Mouse (Mus musculus) liver, postnatal 0 days (tissue): Measurements from ENCODE around the gene Akt1s1. TPM values are rescaled to one million over a fixed set of nuclear protein-coding genes. Genes with fewer than 3 reads are reported as not detected.

ENCODE experiments used
- ATAC-seq: fragments of 200-750 bp; cut with Nextera tagmentation; 2 replicates; pipeline ENCODE4 v1.8.0; 2017; ENCODE audit warnings: mild to moderate bottlenecking, moderate library complexity
- DNase-seq: peaks from one replicate; pipeline ENCODE4 v3.0.0-alpha.2; 2016
- H3K27ac ChIP-seq: fragments of 300-500 bp; sonication (generic); 2 replicates; pipeline ENCODE4 v1.5.1; 2014; ENCODE audit warnings: antibody characterized with exemption, moderate library complexity, mild to moderate bottlenecking, low read depth
- H3K27me3 ChIP-seq: fragments of 300-500 bp; sonication (generic); 2 replicates; pipeline ENCODE4 v1.6.1; 2014; ENCODE audit warnings: low read length, control low read depth, mixed read lengths; ENCODE audit not compliant: insufficient read depth
- H3K36me3 ChIP-seq: fragments of 300-500 bp; sonication (generic); replicated peaks from 2 replicates; pipeline ENCODE4 v1.6.1; 2014; ENCODE audit warnings: mild to moderate bottlenecking, control low read depth, low read length, moderate library complexity, mixed read lengths; ENCODE audit not compliant: insufficient read depth
- H3K4me1 ChIP-seq: fragments of 300-500 bp; sonication (generic); 2 replicates; pipeline ENCODE4 v1.6.1; 2014; ENCODE audit warnings: antibody characterized with exemption, mild to moderate bottlenecking, control low read depth; ENCODE audit not compliant: insufficient read depth
- H3K4me2 ChIP-seq: fragments of 300-500 bp; sonication (generic); 2 replicates; pipeline ENCODE4 v1.6.1; 2014; ENCODE audit warnings: low read depth, mild to moderate bottlenecking, low read length, moderate library complexity, mixed read lengths
- H3K4me3 ChIP-seq: fragments of 300-500 bp; sonication (generic); 2 replicates; pipeline ENCODE4 v1.5.1; 2014; ENCODE audit warnings: low read depth, low read length
- H3K9ac ChIP-seq: fragments of 300-500 bp; sonication (generic); replicated peaks from 2 replicates; pipeline ENCODE4 v1.6.1; 2014; ENCODE audit warnings: mild to moderate bottlenecking, moderate library complexity
- H3K9me3 ChIP-seq: fragments of 300-500 bp; sonication (generic); 2 replicates; pipeline ENCODE4 v1.6.1; 2016; ENCODE audit warnings: mild to moderate bottlenecking, control low read depth, low read length, mixed read lengths
- CTCF ChIP-seq: sonication (generic); IDR thresholded peaks from 2 replicates; pipeline ENCODE4 v1.5.1; 2016; ENCODE audit warnings: antibody characterized with exemption, low read depth
- EP300 ChIP-seq: IDR thresholded peaks from 2 replicates; pipeline ENCODE4 v1.6.1; 2016; ENCODE audit warnings: antibody characterized with exemption, low read depth, mild to moderate bottlenecking
- WGBS: fragments of 180-500 bp; shearing (Covaris S2); extraction: QIAGEN DNeasy Blood & Tissue Kit; methylation state at CpG from one replicate; pipeline ENCODE4 v1.1.7; 2014; ENCODE audit not compliant: insufficient replicate concordance; 5-methylcytosine and 5-hydroxymethylcytosine counted together
- polyA plus RNA-seq: library from polyadenylated mRNA; unstranded; fragments of >200 nt; fragmentation: Nextera tagmentation; extraction: Ambion mirVana; gene quantifications from 2 replicates; pipeline ENCODE4 v1.2.1, GENCODE M21; 2015

Akt1s1 gene
- polyA plus RNA-seq, 1 experiment from 2014 or later = 38.6 TPM

DNA sequence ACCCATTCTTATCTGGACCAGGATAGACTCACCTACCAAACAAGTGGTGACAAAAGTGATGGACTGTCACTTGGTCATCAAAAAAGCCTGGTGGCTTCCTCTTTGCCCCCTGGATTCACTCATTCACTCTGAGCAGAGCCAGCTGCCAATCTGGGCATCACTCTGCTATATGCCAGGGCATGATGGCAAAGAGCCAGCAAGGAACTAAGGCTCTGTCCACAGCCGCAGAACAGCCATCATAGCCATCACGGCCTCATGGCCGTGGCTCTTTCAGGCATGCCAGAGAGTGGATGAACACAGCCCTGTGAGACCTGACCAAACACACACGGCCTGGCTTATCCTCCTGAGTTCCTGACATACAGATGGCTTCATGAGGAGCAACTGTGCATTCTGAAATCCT lies 41.9 kb downstream of the Akt1s1 start:
- Histone ChIP-seq H3K4me1 (peaks cover 28% of the 10 kb centered on the region), H3K9me3 (no peaks in the 10 kb centered on the region), H3K27me3 (no peaks in the 10 kb centered on the region), H3K27ac (0 out of 2 replicates have a peak overlapping the region, but pooled peaks have one; percentile 95), H3K9ac (peak overlapping the region; percentile 82; the same call in 1 of the 2 replicates), H3K4me3 (no peak overlapping the region), H3K36me3 (peaks cover 6% of the 10 kb centered on the region; the same call in 1 of the 2 replicates), H3K4me2 (peak overlapping the region; percentile 95)
- no peak for DNase-seq
- TF ChIP-seq CTCF = no peak
- no peak for TF ChIP-seq EP300
- no peak for ATAC-seq
- WGBS = 88% methylated on average over 4 of the region's 4 CpGs

DNA sequence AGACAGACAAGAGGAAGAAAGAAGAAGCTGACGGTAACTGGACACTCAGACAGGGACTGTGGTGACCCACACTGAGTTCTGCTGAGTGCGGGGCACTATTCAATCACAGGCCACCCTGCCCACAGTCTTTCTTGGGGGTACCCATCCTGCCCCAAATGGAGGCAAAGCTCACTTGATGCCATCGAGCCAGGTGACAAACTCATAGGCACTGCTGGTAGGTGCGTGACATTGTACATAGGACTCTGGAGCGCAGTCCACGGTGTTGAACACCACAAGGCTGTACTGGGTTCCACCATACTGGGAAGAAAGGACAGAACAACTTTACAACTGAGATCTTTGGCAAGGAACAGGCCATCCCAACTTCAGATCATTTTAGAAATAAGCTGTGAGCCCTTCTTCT lies 42.8 kb downstream of the Akt1s1 start:
- Histone ChIP-seq H3K27ac (peak overlapping the region; percentile 95), H3K9ac (peak overlapping the region; percentile 82)

DNA sequence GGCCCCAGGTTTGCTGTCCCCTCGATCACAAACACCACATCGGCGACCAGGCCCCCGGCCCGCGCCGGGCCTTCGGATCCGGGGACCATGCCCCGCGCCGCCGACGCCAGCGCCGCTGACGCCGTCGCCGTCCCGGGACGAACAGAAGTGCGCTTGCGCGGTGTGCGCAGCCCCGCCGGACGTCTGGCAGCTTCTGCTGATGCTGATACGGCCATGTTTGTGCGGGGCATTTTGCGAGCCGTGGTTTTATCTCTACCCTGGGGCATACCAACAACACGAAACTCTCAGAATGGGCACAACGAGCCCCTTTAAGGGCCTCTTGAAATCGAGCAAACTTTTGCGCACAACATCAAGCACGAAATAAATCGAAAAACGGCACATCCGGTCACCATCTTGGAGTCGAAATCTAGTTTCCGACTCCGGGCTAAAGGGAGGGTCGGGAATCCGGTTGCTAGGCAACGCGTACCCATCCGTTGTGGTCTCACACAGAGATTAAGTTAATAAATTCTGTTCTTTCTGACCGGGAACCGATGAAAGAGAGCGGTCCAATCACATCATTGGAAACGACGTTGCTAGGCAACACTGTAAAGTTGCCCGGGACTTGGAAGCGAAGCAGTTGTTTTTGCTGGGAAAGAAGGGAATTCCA lies 43.6 kb downstream of the Akt1s1 start, which contains the start of gene Med25:
Gene Med25 (minus strand): TSS at position 437 of the 646 bp plus-strand sequence.
- peak within 1 kb of the TSS; percentile 95 for H3K27ac ChIP-seq
- peak within 1 kb of the TSS; percentile 95 for H3K4me2 ChIP-seq
- peak within 1 kb of the TSS; percentile 82 for H3K9ac ChIP-seq
- H3K4me1 ChIP-seq = peaks cover 34% of the 10 kb centered on the region
- WGBS = under 1% methylated on average over 56 of the region's 56 CpGs
- H3K36me3 ChIP-seq = 0 out of 2 replicates have a peak, but pooled peaks cover 6% of the 10 kb centered on the region
- H3K9me3 ChIP-seq = no peaks in the 10 kb centered on the region
- peak within 1 kb of the TSS; percentile 82 for H3K4me3 ChIP-seq
- DNase-seq = peak; percentile 88
- ATAC-seq = peak; percentile 78
- no peaks in the 10 kb centered on the region for H3K27me3 ChIP-seq
- TF ChIP-seq EP300 (no peak), CTCF (no peak)

More for the DNA sequence above, 42.8 kb downstream of the Akt1s1 start:
- no peaks in the 10 kb centered on the region for H3K27me3 ChIP-seq
- no peak for TF ChIP-seq EP300
- TF ChIP-seq CTCF = no peak
- WGBS = 15% methylated on average over 6 of the region's 6 CpGs
- H3K4me1 ChIP-seq = peaks cover 34% of the 10 kb centered on the region
- H3K36me3 ChIP-seq = peaks cover 6% of the 10 kb centered on the region; the same call in 1 of the 2 replicates
- ATAC-seq (peak; percentile 45), DNase-seq (no peak)
- no peaks in the 10 kb centered on the region for H3K9me3 ChIP-seq
- H3K4me2 ChIP-seq = peak overlapping the region; percentile 95
- H3K4me3 ChIP-seq = peak overlapping the region; percentile 82

DNA sequence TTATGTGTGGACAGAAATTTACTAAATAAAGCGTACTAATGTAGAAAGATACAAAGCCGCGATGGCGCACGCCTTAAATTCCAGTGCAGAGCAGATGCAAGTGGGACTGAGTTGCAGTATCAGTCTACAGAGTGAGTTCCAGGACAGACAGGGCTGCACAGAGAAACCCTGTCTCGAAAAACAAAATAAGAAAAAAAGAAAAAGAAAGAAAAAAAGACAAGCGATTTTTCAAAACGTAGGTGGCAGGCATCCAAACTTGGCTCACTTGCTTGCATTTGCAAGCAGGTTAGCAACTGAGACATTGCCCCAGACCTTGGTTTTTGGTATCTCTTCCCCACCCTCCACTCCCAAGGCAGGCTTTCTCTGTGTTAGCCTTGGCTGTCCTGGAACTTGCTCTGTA lies 44.4 kb downstream of the Akt1s1 start:
- H3K27ac ChIP-seq = peak overlapping the region; percentile 53; the same call in 1 of the 2 replicates
- H3K4me1 ChIP-seq = peaks cover 34% of the 10 kb centered on the region
- WGBS = 50% methylated on average over 8 of the region's 8 CpGs
- no peak overlapping the region for H3K9ac ChIP-seq
- peak overlapping the region; percentile 95; the same call in 1 of the 2 replicates for H3K4me2 ChIP-seq
- peak overlapping the region; percentile 82 for H3K4me3 ChIP-seq
- 0 out of 2 replicates have a peak, but pooled peaks cover 6% of the 10 kb centered on the region for H3K36me3 ChIP-seq
- no peaks in the 10 kb centered on the region for H3K27me3 ChIP-seq
- TF ChIP-seq CTCF = no peak
- no peak for TF ChIP-seq EP300
- H3K9me3 ChIP-seq = no peaks in the 10 kb centered on the region
- no peak for DNase-seq
- ATAC-seq = no peak

DNA sequence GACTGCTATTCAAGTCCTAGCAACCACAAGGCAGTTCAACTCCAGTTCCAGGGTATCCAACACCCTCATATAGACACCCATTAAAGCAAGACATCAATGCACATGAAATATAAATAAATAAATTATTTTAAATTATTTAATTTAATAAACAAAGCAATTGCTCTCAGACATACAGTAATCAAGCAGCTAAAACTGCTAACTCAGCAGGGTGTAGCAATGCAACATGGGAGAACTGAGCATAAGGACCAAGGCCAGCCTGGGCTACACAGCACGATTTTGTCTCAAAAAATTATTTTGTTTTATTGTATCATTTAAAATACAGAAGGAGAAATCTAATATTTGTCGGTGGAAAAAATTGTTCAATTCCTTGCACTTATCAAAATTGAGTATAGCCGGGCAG lies 45.4 kb downstream of the Akt1s1 start:
- peaks cover 38% of the 10 kb centered on the region for H3K4me1 ChIP-seq
- 82% methylated on average over 3 of the region's 3 CpGs for WGBS
- DNase-seq (no peak), ATAC-seq (no peak)
- H3K4me3 ChIP-seq = no peak overlapping the region
- no peak overlapping the region for H3K9ac ChIP-seq
- H3K9me3 ChIP-seq = no peaks in the 10 kb centered on the region
- TF ChIP-seq EP300 (no peak), CTCF (no peak)
- H3K4me2 ChIP-seq = no peak overlapping the region
- no peaks in the 10 kb centered on the region for H3K27me3 ChIP-seq
- H3K27ac ChIP-seq = no peak overlapping the region
- 0 out of 2 replicates have a peak, but pooled peaks cover 5% of the 10 kb centered on the region for H3K36me3 ChIP-seq

DNA sequence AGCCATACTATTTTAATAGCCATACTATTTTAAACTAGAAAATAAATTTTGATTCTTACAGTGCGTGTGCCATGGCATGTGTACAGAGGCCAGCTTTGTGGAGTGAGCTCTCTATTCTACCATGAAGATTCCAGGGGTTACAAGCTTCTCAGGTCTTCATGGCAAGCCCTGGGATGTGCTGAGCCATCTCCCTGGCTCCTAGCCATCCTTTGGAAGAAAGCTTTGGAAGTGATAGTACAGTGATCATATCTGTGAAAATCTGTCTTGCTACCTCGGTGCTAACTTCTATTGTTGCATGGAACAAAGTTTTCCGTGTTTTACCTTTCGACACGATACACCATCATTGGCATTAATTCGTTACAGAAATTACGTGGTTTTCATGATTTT lies 46.4 kb downstream of the Akt1s1 start:
- Histone ChIP-seq H3K4me1 (peaks cover 34% of the 10 kb centered on the region), H3K9ac (no peak overlapping the region), H3K4me3 (peak overlapping the region; percentile 63), H3K36me3 (peaks cover 15% of the 10 kb centered on the region), H3K27me3 (no peaks in the 10 kb centered on the region), H3K4me2 (peak overlapping the region; percentile 84), H3K27ac (no peak overlapping the region), H3K9me3 (no peaks in the 10 kb centered on the region)
- no peak for TF ChIP-seq CTCF
- no peak for TF ChIP-seq EP300
- ATAC-seq (no peak), DNase-seq (no peak)
- WGBS = 79% methylated on average over 7 of the region's 7 CpGs
